ENCODE assay signal across 8 mouse cellular contexts in genomic region chr4:21726912-21727614, GRCm38 (mm10). TPM values are rescaled to one million over a fixed set of nuclear protein-coding genes. Genes with fewer than 3 reads are reported as not detected.
DNase-seq lines count a peak whose midpoint lies in the region; ATAC-seq and TF ChIP-seq lines count a peak whose summit lies in the region.

No protein-coding gene starts in this region.

- TF ChIP-seq EP300 in CH12.LX (IDR thresholded peaks at IDR 0.05; ENCODE audit: low read length) = no peak

- no peak for TF ChIP-seq POLR2A in CH12.LX (IDR thresholded peaks at IDR 0.05; ENCODE audit: low read depth, low read length)
- no peak for TF ChIP-seq POLR2A in embryonic fibroblast, embryonic 13.5 days (IDR thresholded peaks at IDR 0.05; ENCODE audit: low read depth, low read length)

- peak in 1 of 2 experiments; percentile 78; a peak in 2 of 4 replicates for TF ChIP-seq CTCF in CH12.LX (conservative IDR thresholded peaks at IDR 0.05 in 1 of 2, IDR thresholded peaks at IDR 0.05 in 1 of 2; ENCODE audit: low read depth in 2 of 2, low read length in 2 of 2)
- TF ChIP-seq CTCF in embryonic fibroblast, embryonic 13.5 days (IDR thresholded peaks at IDR 0.05; ENCODE audit: borderline replicate concordance, insufficient read depth, low read length) = no peak

- peak overlapping the region; percentile 69 to 82 (median 71) for H3K4me3 ChIP-seq in CH12.LX (replicated peaks in 1 of 3; ENCODE audit: low read depth in 2 of 3, low read length in 2 of 3, poor library complexity in 1 of 3)
- peak overlapping the region; percentile 45 for H3K4me3 ChIP-seq in embryonic fibroblast, embryonic 13.5 days (ENCODE audit: insufficient read depth, low read length)
- H3K4me3 ChIP-seq in heart, embryonic 16.5 days (ENCODE audit: low read length) = peak overlapping the region; percentile 94
- peak overlapping the region; percentile 92 for H3K4me3 ChIP-seq in liver, embryonic 15.5 days (replicated peaks)
- H3K4me3 ChIP-seq in neural tube, embryonic 12.5 days = peak overlapping the region; percentile 75

- peaks cover 0 to 7% of the 10 kb centered on the region in 2 experiments; a peak in 2 of 4 replicates for H3K4me1 ChIP-seq in CH12.LX (ENCODE audit: control insufficient read depth in 1 of 2, insufficient read depth in 2 of 2)
- H3K4me1 ChIP-seq in embryonic fibroblast, embryonic 13.5 days (ENCODE audit: control insufficient read depth, insufficient read depth, low read length) = no peaks in the 10 kb centered on the region
- H3K4me1 ChIP-seq in heart, embryonic 16.5 days (ENCODE audit: control insufficient read depth, insufficient read depth, low read length) = peaks cover 5% of the 10 kb centered on the region; the same call in 1 of the 2 replicates
- peaks cover 10% of the 10 kb centered on the region for H3K4me1 ChIP-seq in liver, embryonic 15.5 days (replicated peaks)
- H3K4me1 ChIP-seq in neural tube, embryonic 12.5 days = peaks cover 3% of the 10 kb centered on the region

- peak; percentile 57 for TF ChIP-seq RAD21 in CH12.LX (IDR thresholded peaks at IDR 0.05; ENCODE audit: low read depth, low read length)

- H3K27me3 ChIP-seq in CH12.LX (replicated peaks) = no peaks in the 10 kb centered on the region
- H3K27me3 ChIP-seq in heart, embryonic 16.5 days (ENCODE audit: control insufficient read depth, insufficient read depth, low read length) = no peaks in the 10 kb centered on the region
- H3K27me3 ChIP-seq in liver, embryonic 15.5 days = no peaks in the 10 kb centered on the region
- H3K27me3 ChIP-seq in neural tube, embryonic 12.5 days (replicated peaks) = no peaks in the 10 kb centered on the region

- peak; percentile 39 for ATAC-seq in heart, embryonic 16.5 days (replicated peaks; ENCODE audit: extremely low read depth, insufficient read depth, low FRiP score)
- peak; percentile 49 for ATAC-seq in liver, embryonic 15.5 days (ENCODE audit: insufficient read depth)
- ATAC-seq in neural tube, embryonic 12.5 days (ENCODE audit: low FRiP score, low read depth) = peak; percentile 57

- peaks cover 0 to 5% of the 10 kb centered on the region in 2 experiments for H3K36me3 ChIP-seq in CH12.LX (replicated peaks in 1 of 2; ENCODE audit: control insufficient read depth in 1 of 2, insufficient read depth in 1 of 2, low read length in 1 of 2)
- H3K36me3 ChIP-seq in heart, embryonic 16.5 days (ENCODE audit: control insufficient read depth, insufficient read depth) = no peaks in the 10 kb centered on the region
- 0 out of 2 replicates have a peak, but pooled peaks cover 4% of the 10 kb centered on the region for H3K36me3 ChIP-seq in liver, embryonic 15.5 days (replicated peaks)
- H3K36me3 ChIP-seq in neural tube, embryonic 12.5 days = no peaks in the 10 kb centered on the region

- no peak overlapping the region for H3K27ac ChIP-seq in CH12.LX (ENCODE audit: insufficient read depth, low read depth)
- H3K27ac ChIP-seq in embryonic fibroblast, embryonic 13.5 days (ENCODE audit: insufficient read depth, low read length) = peak overlapping the region; percentile 55
- peak overlapping the region; percentile 72 for H3K27ac ChIP-seq in heart, embryonic 16.5 days (ENCODE audit: low read length)
- H3K27ac ChIP-seq in liver, embryonic 15.5 days (replicated peaks) = peak overlapping the region; percentile 86
- peak overlapping the region; percentile 39; the same call in 1 of the 2 replicates for H3K27ac ChIP-seq in neural tube, embryonic 12.5 days

- H3K4me2 ChIP-seq in CH12.LX (ENCODE audit: insufficient read depth, low read depth, poor library complexity, severe bottlenecking) = peak overlapping the region; percentile 54; the same call in 1 of the 2 replicates
- H3K4me2 ChIP-seq in heart, embryonic 16.5 days (ENCODE audit: low read depth, low read length) = peak overlapping the region; percentile 87
- H3K4me2 ChIP-seq in liver, embryonic 15.5 days = peak overlapping the region; percentile 85
- H3K4me2 ChIP-seq in neural tube, embryonic 12.5 days (replicated peaks) = peak overlapping the region; percentile 66

- in situ Hi-C loops in CH12.LX (cut with MboI; ENCODE audit: low pct_ligation_motif_present, low pct_unique_long_range_greater_than_20kb, low sequenced_read_pairs) = no loop called here

- H3K79me2 ChIP-seq in CH12.LX (replicated peaks; ENCODE audit: control insufficient read depth, extremely low read depth, insufficient read depth, poor library complexity, severe bottlenecking) = peaks cover 21% of the 10 kb centered on the region

- dilution Hi-C loops in CH12.LX (cut with MboI; ENCODE audit: extremely low pct_ligation_motif_present, extremely low pct_unique_long_range_greater_than_20kb, low sequenced_read_pairs) = no loop called here

- DNase-seq in CH12.LX (ENCODE audit: extremely low read depth) = peak; percentile 76
- DNase-seq in brain, adult 2 months (ENCODE audit: low read depth, low spot score) = peak; percentile 90
- peak; percentile 45 for DNase-seq in kidney, postnatal 25 days
- DNase-seq in thymus, postnatal 36 days = peak; percentile 13 to 17

- H3K9me3 ChIP-seq in CH12.LX (replicated peaks; ENCODE audit: low read length) = no peaks in the 10 kb centered on the region
- H3K9me3 ChIP-seq in heart, embryonic 16.5 days (replicated peaks; ENCODE audit: control insufficient read depth, low read length) = no peaks in the 10 kb centered on the region
- no peaks in the 10 kb centered on the region for H3K9me3 ChIP-seq in liver, embryonic 15.5 days (replicated peaks)
- H3K9me3 ChIP-seq in neural tube, embryonic 12.5 days = no peaks in the 10 kb centered on the region

- peak overlapping the region; percentile 79 for H3K9ac ChIP-seq in CH12.LX (ENCODE audit: insufficient read depth, low read depth)
- H3K9ac ChIP-seq in heart, embryonic 16.5 days (ENCODE audit: low read length) = peak overlapping the region; percentile 92
- peak overlapping the region; percentile 84 for H3K9ac ChIP-seq in liver, embryonic 15.5 days
- H3K9ac ChIP-seq in neural tube, embryonic 12.5 days = peak overlapping the region; percentile 83

- WGBS in heart, embryonic 16.5 days = under 1% methylated on average over 22 of the region's 22 CpGs
- under 1% methylated on average over 22 of the region's 22 CpGs for WGBS in liver, embryonic 15.5 days (ENCODE audit: insufficient replicate concordance)
- WGBS in neural tube, embryonic 12.5 days = 1% methylated on average over 22 of the region's 22 CpGs

TF ChIP-seq in CH12.LX, 34 proteins besides CTCF, POLR2A, EP300 and RAD21:
- TF ChIP-seq E2F4 (IDR thresholded peaks at IDR 0.05; ENCODE audit: insufficient replicate concordance, low read depth, low read length) (no peak), SMC3 (IDR thresholded peaks at IDR 0.05; ENCODE audit: low read depth, low read length) (peak; percentile 60)
TF ChIP-seq in CH12.LX: peak in this region for 1.

RNA-seq across cellular contexts. Expression of gene Ccnc, which starts 0.4 kb away (rescaled TPM):
- total RNA-seq in CH12.LX (2012; rRNA removed) (20.7 and 22.7 TPM in 2 replicates), CH12.LX (2014; rRNA removed) (61.4 and 73.0 TPM in 2 replicates)
- polyA plus RNA-seq in CH12.LX (2012; ENCODE audit: insufficient read length, low read depth) = 24.4 and 32.3 TPM in 2 replicates
- 45.0 and 49.6 TPM in 2 replicates for polyA plus RNA-seq in embryonic fibroblast, embryonic 13.5 days (2011; ENCODE audit: insufficient read length, low read depth, missing spikeins)
- polyA plus RNA-seq in heart, embryonic 16.5 days (2015; fragmentation: Nextera tagmentation; extraction: Ambion mirVana) = 24.6 and 29.2 TPM in 2 replicates
- polyA plus RNA-seq in liver, embryonic 15.5 days (2015; fragmentation: Nextera tagmentation; extraction: Ambion mirVana) = 17.5 and 20.3 TPM in 2 replicates
- 67.9 and 71.8 TPM in 2 replicates for polyA plus RNA-seq in neural tube, embryonic 12.5 days (2016; fragmentation: Nextera tagmentation; extraction: Ambion mirVana)

RNA-seq across cellular contexts. Expression of gene Usp45, which starts 39.9 kb away (rescaled TPM):
- 17.4 and 17.5 TPM in 2 replicates for total RNA-seq in CH12.LX (2012; rRNA removed)
- 30.6 and 37.0 TPM in 2 replicates for total RNA-seq in CH12.LX (2014; rRNA removed)
- 16.7 and 23.3 TPM in 2 replicates for polyA plus RNA-seq in CH12.LX (2012; ENCODE audit: insufficient read length, low read depth)
- 23.9 and 24.6 TPM in 2 replicates for polyA plus RNA-seq in embryonic fibroblast, embryonic 13.5 days (2011; ENCODE audit: insufficient read length, low read depth, missing spikeins)
- 6.2 and 6.4 TPM in 2 replicates for polyA plus RNA-seq in heart, embryonic 16.5 days (2015; fragmentation: Nextera tagmentation; extraction: Ambion mirVana)
- 12.1 TPM in 2 replicates for polyA plus RNA-seq in liver, embryonic 15.5 days (2015; fragmentation: Nextera tagmentation; extraction: Ambion mirVana)
- polyA plus RNA-seq in neural tube, embryonic 12.5 days (2016; fragmentation: Nextera tagmentation; extraction: Ambion mirVana) = 8.7 and 10.1 TPM in 2 replicates

RNA-seq across cellular contexts. Expression of gene Tstd3, which starts 39.9 kb away (rescaled TPM):
- total RNA-seq in CH12.LX (2012; rRNA removed) (24.6 and 25.6 TPM in 2 replicates), CH12.LX (2014; rRNA removed) (51.0 and 57.1 TPM in 2 replicates)
- 37.2 and 39.9 TPM in 2 replicates for polyA plus RNA-seq in CH12.LX (2012; ENCODE audit: insufficient read length, low read depth)
- polyA plus RNA-seq in embryonic fibroblast, embryonic 13.5 days (2011; ENCODE audit: insufficient read length, low read depth, missing spikeins) = 15.1 and 18.3 TPM in 2 replicates
- 17.4 and 19.7 TPM in 2 replicates for polyA plus RNA-seq in heart, embryonic 16.5 days (2015; fragmentation: Nextera tagmentation; extraction: Ambion mirVana)
- 13.2 and 13.5 TPM in 2 replicates for polyA plus RNA-seq in liver, embryonic 15.5 days (2015; fragmentation: Nextera tagmentation; extraction: Ambion mirVana)
- polyA plus RNA-seq in neural tube, embryonic 12.5 days (2016; fragmentation: Nextera tagmentation; extraction: Ambion mirVana) = 26.0 and 26.6 TPM in 2 replicates

RNA-seq across cellular contexts. Expression of gene Prdm13, which starts 41.3 kb away (rescaled TPM):
- total RNA-seq in CH12.LX (2012; rRNA removed) = not detected in 2 replicates
- not detected in 2 replicates for total RNA-seq in CH12.LX (2014; rRNA removed)
- polyA plus RNA-seq in CH12.LX (2012; ENCODE audit: insufficient read length, low read depth) = not detected in 2 replicates
- not detected in 2 replicates for polyA plus RNA-seq in embryonic fibroblast, embryonic 13.5 days (2011; ENCODE audit: insufficient read length, low read depth, missing spikeins)
- polyA plus RNA-seq in heart, embryonic 16.5 days (2015; fragmentation: Nextera tagmentation; extraction: Ambion mirVana) = not detected in 2 replicates
- polyA plus RNA-seq in liver, embryonic 15.5 days (2015; fragmentation: Nextera tagmentation; extraction: Ambion mirVana) = not detected in 2 replicates
- 12.6 and 13.3 TPM in 2 replicates for polyA plus RNA-seq in neural tube, embryonic 12.5 days (2016; fragmentation: Nextera tagmentation; extraction: Ambion mirVana)

Comparison
In these comparisons a context has a peak if more than half of its experiments do, and no peak if none do; other contexts are left out.
1. DNase-seq: peak in every context shown above with its lines; median percentile 90 in brain, adult 2 months; 76 in CH12.LX; 45 in kidney, postnatal 25 days; 15 in thymus, postnatal 36 days.